Mouse (Mus musculus) right cerebral cortex, adult 2 months (tissue): ENCODE measurements around the gene Tgfbr3.

Experiments used
- DNase-seq, 2 experiments: peaks; one replicate each; pipeline ENCODE4 v3.0.0; 2021 to 2022; ENCODE audit warnings: low spot score in 2 of 2

Gene Tgfbr3

GRCm38 (mm10) chr5:107147413-107147812 is 142.0 kb downstream of the Tgfbr3 start:
- DNase-seq, result no peak

GRCm38 (mm10) chr5:107146111-107146616 is 143.3 kb downstream of the Tgfbr3 start:
- no peak for DNase-seq

GRCm38 (mm10) chr5:107145125-107145524 is 144.3 kb downstream of the Tgfbr3 start:
- DNase-seq, result no peak

- DNase-seq, result peak in 1 of 2 experiments; percentile 25
These were observed 145.1 kb downstream of the Tgfbr3 start for GRCm38 (mm10) chr5:107144263-107144843.

GRCm38 (mm10) chr5:107143406-107143805 is 146.0 kb downstream of the Tgfbr3 start:
- DNase-seq, result no peak

GRCm38 (mm10) chr5:107142791-107143190 is 146.6 kb downstream of the Tgfbr3 start:
- DNase-seq, result no peak

GRCm38 (mm10) chr5:107141375-107141774 is 148.1 kb downstream of the Tgfbr3 start:
- no peak for DNase-seq

- DNase-seq, result no peak
These were observed 149.4 kb downstream of the Tgfbr3 start for GRCm38 (mm10) chr5:107139800-107140651.

- DNase-seq, result no peak
These were observed 156.1 kb downstream of the Tgfbr3 start for GRCm38 (mm10) chr5:107133336-107133735.

- no peak for DNase-seq
These were observed 157.2 kb downstream of the Tgfbr3 start for GRCm38 (mm10) chr5:107132231-107132630.

- no peak for DNase-seq
These were observed 160.1 kb downstream of the Tgfbr3 start for GRCm38 (mm10) chr5:107129304-107129703.

GRCm38 (mm10) chr5:107126561-107126960 is 162.9 kb downstream of the Tgfbr3 start:
- peak; percentile 17 to 22 for DNase-seq

- no peak for DNase-seq
These were observed 164.3 kb downstream of the Tgfbr3 start for GRCm38 (mm10) chr5:107125131-107125530.

GRCm38 (mm10) chr5:107124531-107124930 is 164.9 kb downstream of the Tgfbr3 start:
- no peak for DNase-seq

- DNase-seq, result no peak
These were observed 166.8 kb downstream of the Tgfbr3 start for GRCm38 (mm10) chr5:107122622-107123021.

GRCm38 (mm10) chr5:107121086-107121485 is 168.3 kb downstream of the Tgfbr3 start:
- DNase-seq, result no peak

GRCm38 (mm10) chr5:107120624-107121023 is 168.8 kb downstream of the Tgfbr3 start:
- peak in 1 of 2 experiments; percentile 12 for DNase-seq

- DNase-seq, result no peak
These were observed 169.5 kb downstream of the Tgfbr3 start for GRCm38 (mm10) chr5:107119896-107120295.

GRCm38 (mm10) chr5:107116821-107117220 is 172.6 kb downstream of the Tgfbr3 start:
- DNase-seq, result no peak

GRCm38 (mm10) chr5:107112656-107113275 is 176.7 kb downstream of the Tgfbr3 start:
- no peak for DNase-seq

- no peak for DNase-seq
These were observed 177.6 kb downstream of the Tgfbr3 start for GRCm38 (mm10) chr5:107111802-107112201.

GRCm38 (mm10) chr5:107110880-107111520 is 178.4 kb downstream of the Tgfbr3 start:
- DNase-seq, result peak; percentile 32 to 48
